Mouse (Mus musculus): ENCODE data around the gene Hmgcll1. TPM values are rescaled to one million over a fixed set of nuclear protein-coding genes. Genes with fewer than 3 reads are reported as not detected.
"Not testable (repeated sequence)": the region's sequence is repeated elsewhere in the genome, so short reads cannot be mapped to it uniquely, and the experiment has no call there.

The Hmgcll1 gene
- polyA plus RNA-seq, 1 experiment from 2014 or later, result 1.3 TPM

DNA sequence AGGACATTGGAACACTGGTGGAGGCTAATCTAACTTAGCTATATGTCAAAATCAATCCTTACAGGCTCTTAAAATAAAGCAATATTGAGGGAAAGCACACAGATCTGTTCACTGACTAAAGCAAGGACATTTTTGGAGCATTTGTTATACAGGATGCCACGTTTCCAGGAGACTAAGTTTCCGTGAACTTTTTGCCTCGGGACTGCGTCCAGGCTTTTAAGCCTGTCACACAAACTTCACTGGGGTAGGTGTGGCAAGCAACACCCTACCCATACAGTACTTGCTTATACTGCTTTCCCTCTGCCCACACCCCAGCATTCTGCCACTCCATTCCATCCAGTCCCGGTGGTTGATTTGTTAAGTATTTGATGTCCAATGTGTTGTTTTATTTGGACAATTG is 90.2 kb downstream of the Hmgcll1 start:
- Histone ChIP-seq H3K4me3 (ENCODE audit: low read length) (no peak overlapping the region), H3K27ac (ENCODE audit: low read length) (no peak overlapping the region), H3K27me3 (replicated peaks; ENCODE audit: control insufficient read depth, insufficient read depth, low read length) (no peaks in the 10 kb centered on the region), H3K9me3 (ENCODE audit: control insufficient read depth, low read length) (no peaks in the 10 kb centered on the region), H3K4me2 (ENCODE audit: low read depth, low read length) (no peak overlapping the region), H3K9ac (ENCODE audit: low read depth, low read length) (no peak overlapping the region), H3K36me3 (ENCODE audit: control insufficient read depth, insufficient read depth, low read length) (no peaks in the 10 kb centered on the region), H3K4me1 (ENCODE audit: control insufficient read depth, insufficient read depth, low read length) (no peaks in the 10 kb centered on the region)
- no peak for ATAC-seq
- 92% methylated on average over 5 of the region's 5 CpGs for WGBS

DNA sequence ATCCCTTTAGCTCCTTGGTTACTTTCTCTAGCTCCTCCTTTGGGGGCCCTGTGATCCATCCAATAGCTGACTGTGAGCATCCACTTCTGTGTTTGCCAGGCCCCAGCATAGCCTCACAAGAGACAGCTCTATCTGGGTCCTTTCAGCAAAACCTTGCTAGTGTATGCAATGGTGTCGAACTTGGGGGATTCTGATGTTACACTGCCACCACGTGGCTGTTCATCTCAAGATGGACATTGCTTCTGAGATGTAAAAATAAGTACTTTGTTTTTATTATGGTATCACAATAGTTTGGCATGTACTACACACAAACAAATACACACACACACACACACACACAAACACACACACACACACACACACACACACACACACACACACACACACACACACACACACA is 108.2 kb downstream of the Hmgcll1 start:
- not testable (repeated sequence) for H3K36me3 ChIP-seq (ENCODE audit: control insufficient read depth, insufficient read depth, low read length); H3K4me1 ChIP-seq (ENCODE audit: control insufficient read depth, insufficient read depth, low read length); H3K4me3 ChIP-seq (ENCODE audit: low read length); H3K9ac ChIP-seq (ENCODE audit: low read depth, low read length); ATAC-seq; H3K4me2 ChIP-seq (ENCODE audit: low read depth, low read length); H3K27ac ChIP-seq (ENCODE audit: low read length); H3K9me3 ChIP-seq (ENCODE audit: control insufficient read depth, low read length); H3K27me3 ChIP-seq (replicated peaks; ENCODE audit: control insufficient read depth, insufficient read depth, low read length)
- 0% methylated on average over 2 of the region's 2 CpGs for WGBS

GRCm38 (mm10) chr9:76124249-76124648 is 109.6 kb downstream of the Hmgcll1 start:
- H3K4me1 ChIP-seq (ENCODE audit: control insufficient read depth, insufficient read depth, low read length), result no peaks in the 10 kb centered on the region
- WGBS, result 75% methylated on average over 4 of the region's 4 CpGs
- no peak overlapping the region for H3K9ac ChIP-seq (ENCODE audit: low read depth, low read length)
- ATAC-seq, result no peak
- no peaks in the 10 kb centered on the region for H3K27me3 ChIP-seq (replicated peaks; ENCODE audit: control insufficient read depth, insufficient read depth, low read length)
- H3K4me2 ChIP-seq (ENCODE audit: low read depth, low read length), result no peak overlapping the region
- no peaks in the 10 kb centered on the region for H3K36me3 ChIP-seq (ENCODE audit: control insufficient read depth, insufficient read depth, low read length)
- no peak overlapping the region for H3K4me3 ChIP-seq (ENCODE audit: low read length)
- H3K27ac ChIP-seq (ENCODE audit: low read length), result no peak overlapping the region
- H3K9me3 ChIP-seq (ENCODE audit: control insufficient read depth, low read length), result no peaks in the 10 kb centered on the region

DNA sequence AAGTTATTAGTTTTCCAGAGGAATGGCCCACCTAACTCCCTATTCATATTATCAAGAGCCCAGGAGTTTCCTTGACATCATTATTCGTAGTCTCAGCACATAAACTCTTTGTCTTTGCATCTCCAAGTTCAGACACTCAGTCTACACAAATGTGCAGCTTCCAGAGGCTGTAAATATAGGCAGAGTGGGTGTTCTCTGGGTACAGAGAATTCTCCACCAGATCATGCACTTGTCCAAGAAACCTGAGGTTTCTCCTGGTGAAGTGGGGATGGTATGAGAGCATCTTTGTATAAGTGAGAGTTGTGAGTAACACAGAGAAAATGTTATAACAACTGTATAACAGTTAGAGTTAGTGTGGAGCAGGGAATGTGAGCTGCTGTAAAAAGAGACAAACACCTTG is 114.7 kb downstream of the Hmgcll1 start:
- Histone ChIP-seq H3K4me3 (ENCODE audit: low read length) (no peak overlapping the region), H3K36me3 (ENCODE audit: control insufficient read depth, insufficient read depth, low read length) (no peaks in the 10 kb centered on the region), H3K4me2 (ENCODE audit: low read depth, low read length) (no peak overlapping the region), H3K27me3 (replicated peaks; ENCODE audit: control insufficient read depth, insufficient read depth, low read length) (no peaks in the 10 kb centered on the region), H3K27ac (ENCODE audit: low read length) (no peak overlapping the region), H3K9me3 (ENCODE audit: control insufficient read depth, low read length) (no peaks in the 10 kb centered on the region), H3K9ac (ENCODE audit: low read depth, low read length) (no peak overlapping the region), H3K4me1 (ENCODE audit: control insufficient read depth, insufficient read depth, low read length) (no peaks in the 10 kb centered on the region)
- no peak for ATAC-seq
- WGBS, result 58% methylated on average over 1 of the region's 1 CpGs

DNA sequence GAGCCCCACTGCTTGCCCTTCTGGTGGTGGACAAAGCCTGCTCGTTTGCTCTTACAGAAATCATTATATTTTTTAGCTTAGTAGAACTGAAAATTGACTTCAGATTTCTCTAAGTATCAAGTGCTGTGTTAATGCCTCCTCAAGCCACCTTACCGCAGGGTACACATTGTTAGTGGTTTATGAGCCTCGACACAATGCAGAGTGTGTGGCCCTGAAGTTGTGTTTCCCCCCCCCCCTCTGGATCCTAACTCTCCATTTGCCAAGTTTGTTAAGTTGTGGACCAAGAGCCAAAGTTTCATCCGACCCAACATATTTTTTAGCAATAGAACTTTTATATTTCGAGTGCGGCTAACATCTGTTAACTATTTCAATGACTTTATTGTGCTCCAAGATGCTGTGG is 119.4 kb downstream of the Hmgcll1 start:
- Histone ChIP-seq H3K4me2 (ENCODE audit: low read depth, low read length) (no peak overlapping the region), H3K27me3 (replicated peaks; ENCODE audit: control insufficient read depth, insufficient read depth, low read length) (no peaks in the 10 kb centered on the region), H3K27ac (ENCODE audit: low read length) (no peak overlapping the region), H3K4me3 (ENCODE audit: low read length) (no peak overlapping the region), H3K9me3 (ENCODE audit: control insufficient read depth, low read length) (no peaks in the 10 kb centered on the region), H3K4me1 (ENCODE audit: control insufficient read depth, insufficient read depth, low read length) (no peaks in the 10 kb centered on the region), H3K9ac (ENCODE audit: low read depth, low read length) (no peak overlapping the region), H3K36me3 (ENCODE audit: control insufficient read depth, insufficient read depth, low read length) (no peaks in the 10 kb centered on the region)
- 87% methylated on average over 6 of the region's 6 CpGs for WGBS
- ATAC-seq, result no peak

DNA sequence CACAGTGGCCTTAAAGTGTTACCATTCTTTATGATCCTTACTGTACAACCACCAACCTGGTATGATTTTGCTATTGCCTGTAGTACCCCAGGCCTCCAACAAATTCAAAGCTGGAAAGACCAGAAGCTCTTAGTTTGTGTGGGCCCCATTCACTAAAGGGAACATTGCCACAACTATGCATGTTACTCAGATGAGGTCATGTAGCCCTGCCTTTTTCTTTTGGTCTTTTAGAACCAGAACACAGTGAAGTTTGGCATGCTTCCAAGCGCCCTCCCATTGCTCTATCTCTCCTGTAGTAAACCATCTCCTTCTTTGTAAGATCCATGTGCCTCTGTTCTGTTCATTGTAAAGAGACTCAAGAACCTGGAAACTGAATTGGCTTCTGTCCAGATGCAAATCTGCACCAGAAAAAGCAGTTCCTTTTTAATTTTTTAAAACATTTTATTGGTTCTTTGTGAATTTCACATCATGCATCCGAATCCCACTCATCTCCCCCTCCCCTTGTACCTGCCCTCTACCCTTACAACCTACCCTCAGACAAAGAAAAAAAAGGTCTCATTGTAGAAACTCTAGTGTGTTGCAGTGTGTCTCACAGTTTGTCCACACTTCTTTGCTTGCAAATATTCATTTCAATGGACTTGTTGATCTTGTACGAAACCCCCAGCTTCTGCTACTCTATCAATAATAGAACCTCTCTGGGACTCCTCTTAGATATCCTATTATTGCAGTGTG is 123.9 kb downstream of the Hmgcll1 start:
- Histone ChIP-seq H3K9me3 (ENCODE audit: control insufficient read depth, low read length) (no peaks in the 10 kb centered on the region), H3K4me3 (ENCODE audit: low read length) (no peak overlapping the region), H3K4me1 (ENCODE audit: control insufficient read depth, insufficient read depth, low read length) (no peaks in the 10 kb centered on the region), H3K9ac (ENCODE audit: low read depth, low read length) (no peak overlapping the region), H3K27ac (ENCODE audit: low read length) (no peak overlapping the region), H3K4me2 (ENCODE audit: low read depth, low read length) (no peak overlapping the region), H3K27me3 (replicated peaks; ENCODE audit: control insufficient read depth, insufficient read depth, low read length) (no peaks in the 10 kb centered on the region), H3K36me3 (ENCODE audit: control insufficient read depth, insufficient read depth, low read length) (no peaks in the 10 kb centered on the region)
- ATAC-seq, result peak; percentile 53; the same call in 1 of the 2 replicates
- 76% methylated on average over 3 of the region's 3 CpGs for WGBS

DNA sequence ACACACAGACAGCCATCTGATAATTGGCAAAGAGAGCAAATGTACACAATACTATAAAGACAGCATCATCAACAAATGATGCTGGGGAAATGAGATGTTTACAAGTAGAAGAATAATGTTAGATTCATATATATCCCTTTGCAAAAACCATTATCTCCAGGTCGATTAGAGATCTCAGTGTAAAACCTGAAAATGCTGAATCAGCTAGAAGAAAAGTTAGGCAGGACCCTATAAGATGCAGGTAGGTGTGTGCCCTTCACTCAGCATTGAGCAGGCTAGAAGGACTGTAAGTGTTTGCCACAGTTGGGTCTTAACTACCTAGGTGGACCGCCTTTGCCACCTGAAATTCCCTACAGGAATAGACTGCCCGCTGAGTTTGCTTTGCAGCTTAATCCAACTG is 130.9 kb downstream of the Hmgcll1 start:
- Histone ChIP-seq H3K27ac (ENCODE audit: low read length) (no peak overlapping the region), H3K36me3 (ENCODE audit: control insufficient read depth, insufficient read depth, low read length) (no peaks in the 10 kb centered on the region), H3K4me1 (ENCODE audit: control insufficient read depth, insufficient read depth, low read length) (no peaks in the 10 kb centered on the region), H3K9ac (ENCODE audit: low read depth, low read length) (no peak overlapping the region), H3K27me3 (replicated peaks; ENCODE audit: control insufficient read depth, insufficient read depth, low read length) (no peaks in the 10 kb centered on the region), H3K4me2 (ENCODE audit: low read depth, low read length) (no peak overlapping the region), H3K4me3 (ENCODE audit: low read length) (no peak overlapping the region), H3K9me3 (ENCODE audit: control insufficient read depth, low read length) (no peaks in the 10 kb centered on the region)
- ATAC-seq, result no peak
- WGBS, result 63% methylated on average over 3 of the region's 3 CpGs

GRCm38 (mm10) chr9:76162446-76162845 is 147.8 kb downstream of the Hmgcll1 start:
- Histone ChIP-seq H3K4me2 (ENCODE audit: low read depth, low read length) (no peak overlapping the region), H3K27me3 (replicated peaks; ENCODE audit: control insufficient read depth, insufficient read depth, low read length) (no peaks in the 10 kb centered on the region), H3K4me1 (ENCODE audit: control insufficient read depth, insufficient read depth, low read length) (no peaks in the 10 kb centered on the region), H3K4me3 (ENCODE audit: low read length) (no peak overlapping the region), H3K9ac (ENCODE audit: low read depth, low read length) (no peak overlapping the region), H3K27ac (ENCODE audit: low read length) (no peak overlapping the region), H3K36me3 (ENCODE audit: control insufficient read depth, insufficient read depth, low read length) (no peaks in the 10 kb centered on the region), H3K9me3 (ENCODE audit: control insufficient read depth, low read length) (no peaks in the 10 kb centered on the region)
- ATAC-seq, result no peak
- WGBS, result 55% methylated on average over 8 of the region's 8 CpGs

DNA sequence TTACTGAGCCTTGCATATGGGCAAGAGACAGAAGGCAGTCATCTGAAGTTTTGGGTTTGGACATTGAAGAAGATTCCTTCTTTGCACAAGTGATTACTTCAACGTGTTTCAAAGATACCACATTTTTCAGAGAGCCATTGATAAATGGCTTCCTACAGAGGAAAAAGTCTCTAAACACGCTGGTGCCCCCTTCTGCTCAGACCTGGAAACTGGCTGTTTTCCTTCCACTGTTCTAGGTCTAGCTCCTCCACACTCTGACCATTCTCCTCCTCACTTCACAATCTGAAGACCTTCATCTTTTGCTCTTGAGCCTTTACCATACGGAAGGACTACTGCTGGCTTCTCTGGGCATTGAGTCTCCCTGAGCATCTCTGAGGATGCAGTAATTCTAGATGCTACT is 153.7 kb downstream of the Hmgcll1 start:
- no peak overlapping the region for H3K9ac ChIP-seq (ENCODE audit: low read depth, low read length)
- H3K27ac ChIP-seq (ENCODE audit: low read length), result no peak overlapping the region
- H3K27me3 ChIP-seq (replicated peaks; ENCODE audit: control insufficient read depth, insufficient read depth, low read length), result no peaks in the 10 kb centered on the region
- WGBS, result 44% methylated on average over 3 of the region's 3 CpGs
- ATAC-seq, result no peak
- no peak overlapping the region for H3K4me3 ChIP-seq (ENCODE audit: low read length)
- no peaks in the 10 kb centered on the region for H3K9me3 ChIP-seq (ENCODE audit: control insufficient read depth, low read length)
- no peaks in the 10 kb centered on the region for H3K36me3 ChIP-seq (ENCODE audit: control insufficient read depth, insufficient read depth, low read length)
- H3K4me2 ChIP-seq (ENCODE audit: low read depth, low read length), result no peak overlapping the region
- no peaks in the 10 kb centered on the region for H3K4me1 ChIP-seq (ENCODE audit: control insufficient read depth, insufficient read depth, low read length)

DNA sequence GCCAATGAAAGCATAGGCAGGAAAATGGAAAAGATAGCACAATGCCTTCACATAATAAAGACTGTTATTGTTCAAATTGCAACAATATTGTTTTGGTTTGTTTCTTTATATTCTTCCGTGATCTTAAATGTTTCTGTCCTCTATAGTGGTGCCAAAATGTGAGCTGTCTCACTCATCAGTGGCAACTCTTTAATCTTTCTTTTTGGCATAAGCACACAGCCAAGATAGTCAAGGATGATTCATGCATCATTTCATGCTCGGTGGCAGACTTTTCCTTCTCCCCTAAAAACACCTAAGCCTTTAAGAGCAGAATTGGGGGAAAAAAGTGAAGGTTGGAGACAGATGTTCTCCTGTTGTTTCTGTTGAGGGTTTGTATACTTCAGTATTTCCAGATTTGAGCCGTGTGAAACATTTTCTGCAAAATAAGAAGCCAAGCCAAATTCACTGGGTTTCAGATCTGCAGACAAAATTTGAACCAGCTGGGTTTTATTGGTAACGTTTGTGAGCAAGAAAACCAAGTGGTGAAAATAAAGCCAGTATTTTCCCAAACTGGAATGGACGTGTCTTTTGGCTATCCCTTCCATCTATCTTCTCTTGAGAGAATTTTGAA is 158.1 kb downstream of the Hmgcll1 start:
- H3K9ac ChIP-seq (ENCODE audit: low read depth, low read length), result no peak overlapping the region
- no peak overlapping the region for H3K27ac ChIP-seq (ENCODE audit: low read length)
- no peak overlapping the region for H3K4me3 ChIP-seq (ENCODE audit: low read length)
- no peaks in the 10 kb centered on the region for H3K9me3 ChIP-seq (ENCODE audit: control insufficient read depth, low read length)
- H3K36me3 ChIP-seq (ENCODE audit: control insufficient read depth, insufficient read depth, low read length), result no peaks in the 10 kb centered on the region
- WGBS, result 72% methylated on average over 5 of the region's 5 CpGs
- H3K4me1 ChIP-seq (ENCODE audit: control insufficient read depth, insufficient read depth, low read length), result no peaks in the 10 kb centered on the region
- no peak overlapping the region for H3K4me2 ChIP-seq (ENCODE audit: low read depth, low read length)
- ATAC-seq, result no peak
- H3K27me3 ChIP-seq (replicated peaks; ENCODE audit: control insufficient read depth, insufficient read depth, low read length), result no peaks in the 10 kb centered on the region

Data from intestine, embryonic 16.5 days (tissue).